Mouse (Mus musculus) embryonic fibroblast, embryonic 13.5 days (primary cell): ENCODE measurements at regions not wholly inside any gene's neighbourhood (a gene's known extent, or its start where the extent isn't known, plus 50 kb on each side); places are given as distances from the start of the nearest gene placed in this dataset.
"Not testable (repeated sequence)": the region's sequence is repeated elsewhere in the genome, so short reads cannot be mapped to it uniquely, and the experiment has no call there.

Experiments
- H3K27ac ChIP-seq: 2 replicates; pipeline ENCODE4 v1.5.1; 2012; ENCODE audit warnings: low read length, control low read depth, inconsistent platforms; ENCODE audit not compliant: insufficient read depth
- H3K4me1 ChIP-seq: 2 replicates; pipeline ENCODE4 v1.6.1; 2011; ENCODE audit warnings: low read length; ENCODE audit not compliant: control insufficient read depth, insufficient read depth
- H3K4me3 ChIP-seq: 2 replicates; pipeline ENCODE4 v1.5.1; 2011; ENCODE audit warnings: mild to moderate bottlenecking, control low read depth, low read length; ENCODE audit not compliant: insufficient read depth
- CTCF ChIP-seq: IDR thresholded peaks from 2 replicates; pipeline ENCODE4 v1.5.1; 2011; ENCODE audit warnings: mild to moderate bottlenecking, control low read depth, low read length, moderate library complexity, borderline replicate concordance; ENCODE audit not compliant: insufficient read depth
- POLR2A ChIP-seq: IDR thresholded peaks from 2 replicates; pipeline ENCODE4 v1.6.1; 2011; ENCODE audit warnings: low read depth, mild to moderate bottlenecking, control low read depth, low read length, moderate library complexity

DNA sequence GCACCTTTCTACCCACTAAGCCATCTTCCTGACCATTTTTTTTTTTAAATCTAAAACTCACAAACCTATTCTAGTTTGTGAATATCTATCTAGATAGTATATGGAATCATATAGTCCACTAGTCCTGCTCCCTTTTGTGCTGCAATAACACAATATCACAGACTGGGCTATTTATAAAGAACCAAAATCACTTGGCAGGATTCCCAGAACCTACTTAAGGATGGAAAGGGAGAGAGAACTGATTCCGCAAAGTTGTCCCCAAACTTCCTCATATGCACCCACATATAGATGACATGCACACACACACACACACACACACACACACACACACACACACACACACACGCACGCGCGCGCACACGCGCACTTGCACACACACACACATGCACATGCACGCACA, 100.7 kb upstream of the Gm9887 start:
- TF ChIP-seq CTCF (no peak), POLR2A (no peak)
- Histone ChIP-seq H3K4me3 (no peak overlapping the region), H3K4me1 (peaks cover 14% of the 10 kb centered on the region), H3K27ac (no peak overlapping the region)

DNA sequence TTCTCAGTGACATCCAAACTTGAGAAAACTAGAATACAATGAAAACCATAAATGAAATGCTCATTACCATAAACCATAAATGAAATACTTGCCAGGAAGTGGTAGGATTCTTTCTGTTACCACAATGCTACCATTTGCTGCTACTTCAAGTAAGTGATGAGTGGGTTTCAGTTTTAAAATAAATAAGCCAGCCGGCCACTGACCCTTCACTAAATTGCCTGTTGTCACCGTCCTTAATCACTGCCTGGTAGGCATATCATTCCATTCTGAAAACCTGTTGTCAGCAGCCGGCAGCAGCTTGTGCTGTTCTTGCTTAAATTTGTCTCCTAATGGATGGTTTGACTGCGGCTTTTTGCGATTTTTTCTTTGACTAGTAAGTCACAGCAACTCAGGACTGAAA, 99.6 kb upstream of the Gm9887 start:
- Histone ChIP-seq H3K27ac (no peak overlapping the region), H3K4me3 (no peak overlapping the region), H3K4me1 (peaks cover 13% of the 10 kb centered on the region)
- TF ChIP-seq POLR2A (no peak), CTCF (no peak)

GRCm38 (mm10) chr12:69469004-69469403, 96.7 kb upstream of the Gm9887 start:
- Histone ChIP-seq H3K4me1 (peaks cover 4% of the 10 kb centered on the region), H3K27ac (no peak overlapping the region), H3K4me3 (no peak overlapping the region)
- no peak for TF ChIP-seq POLR2A

DNA sequence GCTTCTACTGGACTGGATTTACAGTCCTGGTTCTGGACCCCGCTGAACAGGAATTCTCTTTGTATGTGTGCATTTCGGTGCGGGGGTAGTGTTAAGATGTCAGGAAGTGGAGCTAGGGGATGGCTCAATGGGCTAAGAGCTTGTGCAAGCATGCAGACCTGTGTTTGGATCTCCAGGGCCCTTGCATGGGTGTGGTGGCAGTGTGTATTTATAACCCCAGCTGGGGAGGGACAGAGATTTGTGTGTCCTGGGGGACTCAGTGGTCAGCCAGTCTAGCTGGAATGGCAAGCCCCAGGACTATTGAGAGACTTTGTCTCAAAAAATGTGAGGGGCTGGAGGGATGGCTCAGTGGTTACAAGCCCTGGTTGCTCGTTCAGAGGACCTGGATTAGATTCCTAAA, 95.1 kb upstream of the Gm9887 start:
- TF ChIP-seq CTCF (no peak), POLR2A (no peak)
- no peak overlapping the region for H3K27ac ChIP-seq
- H3K4me1 ChIP-seq = no peaks in the 10 kb centered on the region
- H3K4me3 ChIP-seq = no peak overlapping the region

DNA sequence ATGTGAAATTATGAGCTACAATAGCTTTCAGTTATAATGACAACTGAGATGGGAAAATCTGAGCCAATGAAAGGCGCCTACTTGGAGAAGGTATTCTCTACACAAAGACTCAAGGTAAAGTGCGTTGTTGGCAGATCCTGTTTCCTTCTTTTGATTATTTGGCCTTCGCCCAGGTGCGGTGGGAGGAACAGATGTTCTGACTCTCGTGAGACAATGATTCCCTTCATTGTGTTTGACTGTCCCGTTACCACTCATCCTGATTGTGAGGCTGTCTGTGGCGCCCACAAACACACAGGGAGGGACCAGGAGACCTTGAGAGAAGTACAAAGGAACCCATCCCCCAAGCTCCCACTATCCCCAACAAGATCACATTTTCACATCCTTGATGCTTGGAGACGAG, 92.6 kb upstream of the Gm9887 start:
- TF ChIP-seq POLR2A (no peak), CTCF (no peak)
- H3K4me1 ChIP-seq = no peaks in the 10 kb centered on the region

DNA sequence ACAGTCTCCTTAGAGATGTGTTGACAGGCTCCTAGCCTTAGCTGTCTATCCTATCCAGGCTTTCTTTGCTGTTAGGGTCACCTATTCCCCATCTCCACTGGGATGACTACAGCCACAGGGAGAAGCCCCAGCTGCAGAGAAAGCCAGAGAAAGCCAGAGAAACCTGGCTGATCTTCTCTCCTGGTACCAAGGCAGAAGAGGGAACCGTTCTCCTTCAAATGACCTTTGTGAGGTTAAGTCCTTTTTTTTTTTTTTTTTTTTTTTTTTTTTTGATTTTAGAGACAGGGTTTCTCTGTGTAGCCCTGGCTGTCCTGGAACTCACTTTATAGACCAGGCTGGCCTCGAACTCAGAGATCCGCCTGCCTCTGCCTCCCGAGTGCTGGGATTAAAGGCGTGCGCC, 91.1 kb upstream of the Gm9887 start:
- H3K4me1 ChIP-seq, H3K4me3 ChIP-seq: not testable (repeated sequence)
- peak overlapping the region; percentile 74; the same call in 1 of the 2 replicates for H3K27ac ChIP-seq

More for the DNA sequence above, 92.6 kb upstream of the Gm9887 start:
- Histone ChIP-seq H3K27ac (no peak overlapping the region), H3K4me3 (no peak overlapping the region)

- H3K27ac ChIP-seq = peak overlapping the region; percentile 74
- H3K4me1 ChIP-seq = 0 out of 2 replicates have a peak, but pooled peaks cover 8% of the 10 kb centered on the region
- H3K4me3 ChIP-seq = no peak overlapping the region
- TF ChIP-seq CTCF = no peak
- 0 out of 2 replicates have a peak, but pooled peaks have one; percentile 9 for TF ChIP-seq POLR2A
Observed at GRCm38 (mm10) chr12:69461888-69462840, 89.9 kb upstream of the Gm9887 start.

- Histone ChIP-seq H3K27ac (no peak overlapping the region), H3K4me3 (no peak overlapping the region), H3K4me1 (0 out of 2 replicates have a peak, but pooled peaks cover 12% of the 10 kb centered on the region)
- no peak for TF ChIP-seq CTCF
- TF ChIP-seq POLR2A = no peak
Observed at GRCm38 (mm10) chr12:69460552-69461079, 88.4 kb upstream of the Gm9887 start.

- Histone ChIP-seq H3K4me3 (no peak overlapping the region), H3K27ac (peak overlapping the region; percentile 90), H3K4me1 (0 out of 2 replicates have a peak, but pooled peaks cover 12% of the 10 kb centered on the region)
- TF ChIP-seq POLR2A (no peak), CTCF (no peak)
Observed at GRCm38 (mm10) chr12:69458170-69458841, 86.0 kb upstream of the Gm9887 start.

DNA sequence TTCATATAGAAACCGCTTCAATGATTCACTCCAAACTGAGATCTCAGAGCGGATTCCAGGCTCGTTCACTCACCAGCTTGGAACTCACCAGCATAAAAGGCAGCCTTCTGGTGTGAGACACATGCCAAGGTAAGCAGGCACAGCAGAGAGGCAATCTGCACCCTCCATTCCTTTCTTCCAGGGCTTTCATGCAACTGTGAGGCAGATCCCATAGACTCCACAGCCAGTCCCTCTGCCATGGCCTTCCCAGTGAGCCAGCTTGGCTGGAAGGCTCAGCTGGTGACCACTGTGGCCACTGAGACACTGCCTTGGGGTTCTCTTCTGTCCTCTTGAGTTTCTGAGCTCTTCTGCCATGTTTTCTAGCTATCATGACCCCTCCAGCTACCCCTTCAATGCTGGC, 84.5 kb upstream of the Gm9887 start:
- Histone ChIP-seq H3K4me1 (peaks cover 12% of the 10 kb centered on the region; the same call in 1 of the 2 replicates), H3K4me3 (no peak overlapping the region), H3K27ac (peak overlapping the region; percentile 90)
- TF ChIP-seq POLR2A = no peak
- TF ChIP-seq CTCF = no peak
